Mouse (Mus musculus) embryonic facial prominence, embryonic 14.5 days (tissue): Measurements from ENCODE around the gene Ica1. TPM values are rescaled to one million over a fixed set of nuclear protein-coding genes. Genes with fewer than 3 reads are reported as not detected.
A peak's percentile ranks its signal among the peaks of the same experiment; 100 is the strongest.

ENCODE experiments used
- ATAC-seq: fragments of 200-750 bp; cut with Nextera tagmentation; 2 replicates; pipeline ENCODE4 v1.8.0; 2017; ENCODE audit warnings: low read depth, moderate number of reproducible peaks, moderate TSS enrichment
- DNase-seq: peaks from one replicate; pipeline ENCODE4 v3.0.0-alpha.2; 2015; ENCODE audit warnings: low spot score
- H3K27ac ChIP-seq: fragments of 300-500 bp; sonication (generic); replicated peaks from 2 replicates; pipeline ENCODE4 v1.5.1; 2014; ENCODE audit warnings: low read depth, mild to moderate bottlenecking, low read length, moderate library complexity
- H3K27me3 ChIP-seq: fragments of 300-500 bp; sonication (generic); replicated peaks from 2 replicates; pipeline ENCODE4 v1.6.1; 2014; ENCODE audit warnings: low read length; ENCODE audit not compliant: control insufficient read depth, insufficient read depth
- H3K36me3 ChIP-seq: fragments of 300-500 bp; sonication (generic); 2 replicates; pipeline ENCODE4 v1.6.1; 2014; ENCODE audit warnings: low read length, mixed read lengths; ENCODE audit not compliant: control insufficient read depth, insufficient read depth
- H3K4me1 ChIP-seq: fragments of 300-500 bp; sonication (generic); 2 replicates; pipeline ENCODE4 v1.6.1; 2014; ENCODE audit warnings: antibody characterized with exemption, low read length; ENCODE audit not compliant: control insufficient read depth, insufficient read depth
- H3K4me2 ChIP-seq: fragments of 300-500 bp; sonication (generic); 2 replicates; pipeline ENCODE4 v1.6.1; 2014; ENCODE audit warnings: low read depth, mild to moderate bottlenecking, low read length, moderate library complexity, mixed read lengths
- H3K4me3 ChIP-seq: fragments of 300-500 bp; sonication (generic); 2 replicates; pipeline ENCODE4 v1.5.1; 2014; ENCODE audit warnings: low read depth, mild to moderate bottlenecking, low read length
- H3K9ac ChIP-seq: fragments of 300-500 bp; sonication (generic); 2 replicates; pipeline ENCODE4 v1.6.1; 2014; ENCODE audit warnings: low read depth, mild to moderate bottlenecking, low read length, moderate library complexity, mixed read lengths
- H3K9me3 ChIP-seq: fragments of 300-500 bp; sonication (generic); 2 replicates; pipeline ENCODE4 v1.6.1; 2016; ENCODE audit warnings: low read length; ENCODE audit not compliant: control insufficient read depth
- WGBS: fragments of 180-500 bp; shearing (Covaris S2); extraction: QIAGEN DNeasy Blood & Tissue Kit; methylation state at CpG from one replicate; pipeline ENCODE4 v1.1.7; 2014; 5-methylcytosine and 5-hydroxymethylcytosine counted together
- polyA plus RNA-seq: library from polyadenylated mRNA; unstranded; fragments of >200 nt; fragmentation: Nextera tagmentation; extraction: Ambion mirVana; gene quantifications from 2 replicates; pipeline ENCODE4 v1.2.1, GENCODE M21; 2014

Ica1 gene
- polyA plus RNA-seq, 1 experiment from 2014 or later: 16.1 TPM

DNA sequence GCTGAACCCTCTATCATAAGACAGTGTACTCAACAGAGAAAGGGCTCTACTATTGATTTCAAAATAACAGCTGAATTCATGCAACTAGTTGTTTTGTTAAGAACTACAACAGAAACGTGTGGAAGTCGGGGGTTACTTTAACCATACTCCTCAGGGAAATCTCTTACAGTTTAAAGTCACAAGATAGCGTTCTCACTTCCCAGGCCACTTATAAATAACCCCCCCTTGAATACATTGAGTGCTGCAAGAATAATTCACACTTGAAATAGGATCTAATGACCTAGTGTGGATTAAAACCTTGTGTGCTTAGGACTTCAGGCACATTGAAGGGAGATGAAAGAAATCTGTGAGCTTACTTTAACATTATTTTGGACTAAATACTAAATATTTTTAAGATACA, 87.8 kb downstream of the Ica1 start:
- DNase-seq: no peak
- 33% methylated on average over 3 of the region's 3 CpGs for WGBS

DNA sequence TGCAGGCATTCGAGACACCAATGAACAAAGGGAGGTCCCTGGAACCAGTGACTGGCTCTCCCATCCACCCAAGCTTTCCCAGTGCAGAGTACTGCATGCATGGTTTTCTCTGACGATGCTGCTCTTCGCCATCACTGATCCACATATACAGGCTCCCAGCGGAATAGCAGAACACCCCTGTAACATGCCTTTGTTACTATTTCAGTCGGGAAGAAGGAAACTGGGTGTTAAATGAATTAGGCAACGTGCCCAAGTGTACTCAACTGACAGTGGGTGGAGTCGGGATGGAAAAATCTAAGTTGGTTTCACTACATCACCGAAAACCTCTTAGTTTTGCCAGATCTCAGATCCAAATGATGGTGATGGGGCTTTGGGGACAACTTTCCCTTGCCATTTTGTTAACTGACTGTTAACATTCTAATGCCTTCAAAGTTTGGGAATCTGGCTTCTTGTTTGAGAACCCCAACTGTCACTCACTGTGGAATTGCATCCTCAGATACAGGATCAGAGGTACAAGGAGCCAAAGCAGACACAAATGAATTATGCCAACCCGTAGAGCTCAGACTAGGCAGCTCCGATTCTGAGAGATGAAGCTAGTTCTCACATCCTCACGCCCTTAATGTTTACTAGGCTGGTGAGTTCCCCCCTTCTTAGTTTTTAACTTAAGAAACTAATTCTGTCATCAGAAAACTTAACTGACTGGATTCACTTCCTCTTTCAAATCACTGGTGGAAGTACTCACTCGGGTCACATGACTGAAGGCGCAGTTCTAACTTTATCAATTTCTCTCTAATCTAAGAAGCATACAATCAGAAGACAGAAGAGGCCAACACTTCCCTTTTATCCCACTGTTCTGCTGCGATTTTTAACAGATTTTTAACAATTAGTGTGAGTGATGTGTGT, 91.4 kb downstream of the Ica1 start:
- whole genome bisulfite sequencing: 80% methylated on average over 14 of the region's 14 CpGs
- no peak overlapping the region for H3K9ac ChIP-seq
- no peaks in the 10 kb centered on the region for H3K27me3 ChIP-seq
- no peaks in the 10 kb centered on the region for H3K4me1 ChIP-seq
- H3K4me3 ChIP-seq: no peak overlapping the region
- no peaks in the 10 kb centered on the region for H3K9me3 ChIP-seq
- H3K36me3 ChIP-seq: no peaks in the 10 kb centered on the region
- no peak overlapping the region for H3K4me2 ChIP-seq
- no peak overlapping the region for H3K27ac ChIP-seq
- DNase-seq (peak; percentile 17), ATAC-seq (no peak)

More for the DNA sequence above, 87.8 kb downstream of the Ica1 start:
- no peak overlapping the region for H3K9ac ChIP-seq
- H3K27ac ChIP-seq: no peak overlapping the region
- no peaks in the 10 kb centered on the region for H3K36me3 ChIP-seq
- H3K9me3 ChIP-seq: no peaks in the 10 kb centered on the region
- H3K4me1 ChIP-seq: peaks cover 16% of the 10 kb centered on the region
- no peak overlapping the region for H3K4me3 ChIP-seq
- ATAC-seq: no peak
- H3K27me3 ChIP-seq: no peaks in the 10 kb centered on the region
- no peak overlapping the region for H3K4me2 ChIP-seq

DNA sequence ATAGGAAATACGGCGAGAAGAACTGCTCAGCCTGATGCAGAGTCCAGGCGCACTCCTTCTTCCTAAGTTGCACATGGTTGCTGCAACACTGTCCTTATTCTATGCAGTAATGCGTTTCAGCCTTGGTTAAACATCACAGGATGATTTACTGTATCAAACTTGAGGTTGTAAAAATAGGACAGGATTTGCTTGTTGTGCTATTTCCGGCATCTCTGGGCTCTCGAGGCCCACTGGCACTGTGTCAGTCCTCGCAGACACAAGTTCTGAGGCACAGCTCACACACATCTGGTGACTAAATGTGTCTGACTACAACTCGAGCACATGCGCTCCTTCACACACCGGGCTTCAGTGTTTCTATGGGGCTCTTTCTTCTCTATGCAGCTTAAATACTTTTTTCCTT, 94.9 kb downstream of the Ica1 start:
- no peak overlapping the region for H3K4me2 ChIP-seq
- no peaks in the 10 kb centered on the region for H3K4me1 ChIP-seq
- 83% methylated on average over 10 of the region's 10 CpGs for WGBS
- H3K27me3 ChIP-seq: no peaks in the 10 kb centered on the region
- no peaks in the 10 kb centered on the region for H3K36me3 ChIP-seq
- DNase-seq (peak; percentile 25), ATAC-seq (no peak)
- no peaks in the 10 kb centered on the region for H3K9me3 ChIP-seq
- no peak overlapping the region for H3K4me3 ChIP-seq
- no peak overlapping the region; the same call in 1 of the 2 replicates for H3K9ac ChIP-seq
- H3K27ac ChIP-seq: no peak overlapping the region

DNA sequence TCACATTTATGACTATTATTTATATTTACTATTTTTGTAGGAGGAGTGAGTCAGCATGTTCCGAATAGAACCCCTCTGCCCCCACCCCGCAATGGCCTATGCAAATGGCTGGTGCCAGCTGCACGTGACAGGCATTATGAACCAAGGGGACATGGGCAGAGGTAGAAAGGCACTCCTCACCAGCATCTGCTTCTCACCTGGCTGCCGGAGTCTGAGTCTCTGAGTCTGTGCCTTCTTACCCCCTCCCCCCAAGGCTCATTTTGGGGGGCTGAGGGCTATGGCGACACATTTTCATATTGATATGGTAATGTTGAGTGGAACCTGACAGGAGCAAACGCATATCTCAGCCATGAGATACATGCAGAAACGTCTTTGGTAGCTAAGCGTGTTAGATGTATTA, 97.4 kb downstream of the Ica1 start:
- no peak overlapping the region for H3K4me2 ChIP-seq
- WGBS: 86% methylated on average over 8 of the region's 8 CpGs
- no peak for ATAC-seq
- H3K4me3 ChIP-seq: no peak overlapping the region
- H3K4me1 ChIP-seq: no peaks in the 10 kb centered on the region
- no peak overlapping the region for H3K9ac ChIP-seq
- H3K36me3 ChIP-seq: no peaks in the 10 kb centered on the region
- no peaks in the 10 kb centered on the region for H3K27me3 ChIP-seq
- no peak for DNase-seq
- no peaks in the 10 kb centered on the region for H3K9me3 ChIP-seq
- no peak overlapping the region for H3K27ac ChIP-seq

DNA sequence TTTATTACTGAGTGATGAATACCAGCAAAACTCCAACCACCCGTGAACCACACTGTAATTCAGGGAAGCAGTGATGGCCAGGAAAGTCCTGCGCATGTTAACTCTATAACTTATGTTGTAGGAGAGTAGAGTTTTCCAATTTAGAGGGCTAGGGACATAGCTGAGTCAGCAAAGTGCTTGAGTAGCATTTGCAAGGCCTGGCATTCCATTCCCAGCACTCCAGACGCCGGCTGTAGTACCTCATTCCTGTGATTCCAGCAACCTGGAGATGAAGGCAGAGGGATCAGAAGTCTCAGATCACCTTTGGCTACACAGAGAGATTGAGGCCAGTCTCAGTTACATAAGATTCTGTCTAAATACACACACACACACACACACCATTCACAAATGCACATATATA, 105.3 kb downstream of the Ica1 start:
- no peaks in the 10 kb centered on the region for H3K9me3 ChIP-seq
- DNase-seq (no peak), ATAC-seq (no peak)
- H3K4me1 ChIP-seq: no peaks in the 10 kb centered on the region
- 70% methylated on average over 4 of the region's 4 CpGs for WGBS
- no peaks in the 10 kb centered on the region for H3K36me3 ChIP-seq
- no peak overlapping the region for H3K4me2 ChIP-seq
- H3K4me3 ChIP-seq: no peak overlapping the region
- no peak overlapping the region for H3K9ac ChIP-seq
- H3K27ac ChIP-seq: no peak overlapping the region
- H3K27me3 ChIP-seq: no peaks in the 10 kb centered on the region

DNA sequence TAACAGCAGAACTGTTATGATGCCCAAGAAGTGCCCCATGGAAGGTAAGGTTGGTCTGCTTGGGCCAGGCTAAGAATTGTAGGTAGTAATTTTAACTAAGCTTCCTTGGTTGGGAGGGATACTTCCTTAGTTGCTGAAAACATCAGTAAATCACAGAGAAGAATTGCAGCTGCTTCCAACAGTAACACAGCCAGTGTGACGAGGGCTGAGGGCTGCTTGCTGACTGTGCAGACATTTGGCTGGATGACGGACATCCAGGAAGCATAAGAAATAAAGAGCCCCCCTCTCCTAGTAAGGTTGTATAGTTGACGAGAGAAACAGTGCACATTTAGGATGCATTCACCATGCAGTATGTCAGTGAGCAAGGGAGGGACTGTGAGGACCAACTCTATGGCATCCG, 108.9 kb downstream of the Ica1 start:
- Histone ChIP-seq H3K27me3 (no peaks in the 10 kb centered on the region), H3K27ac (no peak overlapping the region), H3K4me3 (no peak overlapping the region), H3K9me3 (no peaks in the 10 kb centered on the region), H3K9ac (no peak overlapping the region), H3K4me2 (no peak overlapping the region), H3K4me1 (no peaks in the 10 kb centered on the region), H3K36me3 (no peaks in the 10 kb centered on the region)
- WGBS: 75% methylated on average over 4 of the region's 4 CpGs
- ATAC-seq (no peak), DNase-seq (no peak)

DNA sequence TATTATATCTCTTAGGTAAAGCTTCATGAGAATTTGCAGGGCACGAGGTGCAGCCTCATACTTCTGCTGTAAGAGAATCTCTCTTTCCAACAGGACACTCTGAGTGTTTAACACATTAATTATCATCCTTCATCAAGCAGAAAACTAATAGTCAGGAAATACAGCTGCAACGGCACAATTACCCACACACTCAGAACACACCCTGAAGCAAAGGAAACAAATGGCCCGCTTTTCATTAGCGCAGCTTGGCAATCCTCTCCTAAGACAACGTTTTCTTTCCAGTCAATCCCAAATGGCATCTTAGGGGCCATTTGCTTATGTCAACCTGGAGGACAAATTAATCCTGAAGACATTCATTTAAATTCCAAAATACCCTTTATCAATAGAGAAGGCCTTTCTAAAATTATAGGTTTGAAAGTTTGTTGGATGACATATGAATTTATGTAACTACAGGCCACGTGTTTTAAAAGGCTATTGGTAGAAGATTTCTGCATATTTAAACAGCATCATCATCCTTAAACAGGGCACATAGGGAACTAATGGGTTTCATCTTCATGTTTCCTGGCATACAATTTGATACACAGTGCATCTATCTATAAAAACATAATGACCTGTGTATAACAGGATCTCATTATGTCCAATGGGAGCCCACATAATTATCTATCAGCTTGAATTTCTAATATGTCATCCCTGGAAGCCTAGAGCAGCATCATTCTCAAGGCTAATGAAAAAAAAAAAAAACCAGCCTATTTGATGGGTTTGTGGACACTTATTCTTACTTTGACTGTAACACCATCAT, 110.1 kb downstream of the Ica1 start:
- H3K27ac ChIP-seq: no peak overlapping the region
- no peak for ATAC-seq
- H3K36me3 ChIP-seq: no peaks in the 10 kb centered on the region
- no peak overlapping the region for H3K9ac ChIP-seq
- no peaks in the 10 kb centered on the region for H3K4me1 ChIP-seq
- H3K4me3 ChIP-seq: no peak overlapping the region
- H3K4me2 ChIP-seq: no peak overlapping the region
- no peak for DNase-seq
- H3K9me3 ChIP-seq: no peaks in the 10 kb centered on the region
- no peaks in the 10 kb centered on the region for H3K27me3 ChIP-seq
- 48% methylated on average over 6 of the region's 6 CpGs for WGBS

DNA sequence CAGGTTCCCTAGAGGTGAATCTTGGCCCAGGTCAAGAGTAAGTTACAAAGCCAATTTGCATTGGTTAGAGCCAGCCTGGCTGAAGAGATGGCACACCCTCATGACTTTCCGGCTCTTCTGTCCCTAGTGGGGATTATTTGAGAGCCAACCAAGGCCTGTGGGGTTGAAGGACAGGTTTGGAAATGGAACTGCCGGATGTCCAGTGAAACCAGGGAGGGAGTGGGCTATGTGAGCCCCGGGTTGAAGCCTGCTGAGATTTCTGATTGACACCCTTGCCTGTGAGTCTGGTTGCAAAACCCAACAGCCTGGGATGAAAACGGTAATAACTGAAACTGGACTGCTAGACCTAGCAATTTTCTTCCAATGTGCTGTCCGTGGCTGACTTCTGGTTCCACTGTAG, 112.5 kb downstream of the Ica1 start:
- H3K4me3 ChIP-seq: no peak overlapping the region
- H3K27me3 ChIP-seq: no peaks in the 10 kb centered on the region
- DNase-seq: no peak
- no peaks in the 10 kb centered on the region for H3K36me3 ChIP-seq
- no peaks in the 10 kb centered on the region for H3K4me1 ChIP-seq
- H3K9me3 ChIP-seq: no peaks in the 10 kb centered on the region
- H3K4me2 ChIP-seq: no peak overlapping the region
- no peak overlapping the region for H3K27ac ChIP-seq
- no peak for ATAC-seq
- 86% methylated on average over 5 of the region's 5 CpGs for WGBS
- no peak overlapping the region for H3K9ac ChIP-seq
